Mouse (Mus musculus): ENCODE results near the gene Bcl2l13. TPM values are rescaled to one million over a fixed set of nuclear protein-coding genes. Genes with fewer than 3 reads are reported as not detected.

Gene Bcl2l13
- polyA plus RNA-seq, 1 experiment: 32.8 TPM

DNA sequence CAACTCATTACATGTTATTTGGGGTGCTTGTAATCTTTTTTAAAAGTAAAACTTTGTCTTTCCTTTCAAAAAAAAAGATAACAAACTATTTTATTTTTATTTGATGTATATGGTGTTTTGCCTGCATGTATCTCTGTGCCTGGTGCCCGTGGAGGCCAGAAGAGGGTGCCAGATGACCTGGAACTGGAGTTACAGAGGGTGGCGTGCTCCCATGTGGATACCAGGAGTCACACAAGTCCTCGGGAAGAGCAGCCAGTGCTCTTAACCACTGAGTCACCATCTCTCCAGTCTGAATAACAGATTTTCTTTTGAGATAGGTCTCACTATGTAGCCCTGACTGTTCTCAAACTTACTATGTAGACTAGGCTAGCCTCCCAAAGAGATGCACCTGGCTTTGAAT lies 73.5 kb downstream of the Bcl2l13 start:
- H3K4me2 ChIP-seq (ENCODE audit: low read depth): no peak overlapping the region
- peaks cover 5% of the 10 kb centered on the region for H3K36me3 ChIP-seq (ENCODE audit: control insufficient read depth, insufficient read depth)
- H3K79me2 ChIP-seq (ENCODE audit: control insufficient read depth, insufficient read depth): peaks cover 73% of the 10 kb centered on the region
- no peaks in the 10 kb centered on the region for H3K27me3 ChIP-seq (ENCODE audit: control insufficient read depth, insufficient read depth, insufficient read length)
- no peak overlapping the region for H3K4me3 ChIP-seq
- H3ac ChIP-seq (ENCODE audit: control insufficient read depth, insufficient read length): no peak overlapping the region
- TF ChIP-seq POLR2AphosphoS2 (IDR thresholded peaks at IDR 0.05; ENCODE audit: insufficient read length, low read depth) (no peak), MYOG (IDR thresholded peaks at IDR 0.05; ENCODE audit: control insufficient read depth in 1 of 3, insufficient read depth in 1 of 3, insufficient read length in 2 of 3, low read depth in 2 of 3) (no peak), MAX (IDR thresholded peaks at IDR 0.05; ENCODE audit: low read depth) (no peak), USF1 (IDR thresholded peaks at IDR 0.05; ENCODE audit: low read depth) (no peak), E2F4 (IDR thresholded peaks at IDR 0.05; ENCODE audit: insufficient read depth) (no peak), POLR2A (IDR thresholded peaks at IDR 0.05; ENCODE audit: insufficient read length, low read depth) (no peak), CEBPB (IDR thresholded peaks at IDR 0.05; ENCODE audit: insufficient read depth, poor library complexity, severe bottlenecking) (no peak), TCF3 (IDR thresholded peaks at IDR 0.05; ENCODE audit: insufficient read length, low read depth) (no peak), REST (IDR thresholded peaks at IDR 0.05; ENCODE audit: insufficient read depth, insufficient read length) (no peak), MYOD1 (IDR thresholded peaks at IDR 0.05; ENCODE audit: control insufficient read depth in 1 of 3, insufficient read length in 2 of 3, low read depth in 2 of 3) (no peak), SRF (IDR thresholded peaks at IDR 0.05; ENCODE audit: control insufficient read depth, insufficient read length, low read depth) (no peak), TCF12 (IDR thresholded peaks at IDR 0.05; ENCODE audit: insufficient read depth, poor library complexity, severe bottlenecking) (no peak)

DNA sequence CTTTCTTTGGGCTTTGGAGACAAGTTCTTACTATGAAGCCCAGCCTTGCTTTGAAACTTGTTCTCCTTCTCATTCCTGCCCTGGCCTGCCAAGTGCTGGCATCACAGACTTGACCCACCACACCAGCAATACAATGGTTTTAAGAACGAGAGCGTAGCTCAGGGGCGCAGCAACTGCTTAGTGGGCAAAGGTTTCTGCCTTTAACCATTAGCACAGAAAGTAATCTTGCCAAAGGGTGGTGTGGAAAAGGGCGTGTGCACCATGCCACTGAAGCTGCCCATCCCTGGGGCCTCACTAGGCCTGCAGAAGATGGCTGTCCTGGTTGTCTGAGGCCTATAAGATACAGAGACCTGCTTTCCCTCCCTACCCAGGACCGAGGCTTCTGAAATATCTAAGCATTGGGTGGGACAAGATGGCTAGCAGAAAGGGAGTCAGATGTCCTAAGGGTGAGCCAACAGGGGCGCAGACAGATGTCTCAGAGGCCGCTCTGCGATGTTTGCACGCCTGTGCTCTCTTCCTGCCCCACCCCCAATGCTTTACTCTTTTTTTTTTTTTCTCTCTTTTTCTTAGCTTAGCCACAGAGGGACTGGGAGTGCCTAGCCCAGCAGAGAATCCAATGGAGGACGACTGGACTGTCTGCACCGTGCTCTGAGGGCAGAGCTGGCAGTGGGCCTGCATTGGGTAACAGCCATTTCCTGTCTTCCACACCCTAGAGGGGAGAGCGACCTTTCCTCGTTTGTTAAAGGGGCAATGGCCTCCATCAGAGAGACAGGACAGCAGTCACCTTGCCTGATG lies 75.4 kb downstream of the Bcl2l13 start:
- Histone ChIP-seq H3K27me3 (ENCODE audit: control insufficient read depth, insufficient read depth, insufficient read length) (no peaks in the 10 kb centered on the region), H3K4me2 (ENCODE audit: low read depth) (no peak overlapping the region), H3K4me3 (no peak overlapping the region), H3K36me3 (ENCODE audit: control insufficient read depth, insufficient read depth) (peaks cover 5% of the 10 kb centered on the region), H3K79me2 (ENCODE audit: control insufficient read depth, insufficient read depth) (peaks cover 66% of the 10 kb centered on the region), H3ac (ENCODE audit: control insufficient read depth, insufficient read length) (no peak overlapping the region)
- TF ChIP-seq MYOD1 (IDR thresholded peaks at IDR 0.05; ENCODE audit: control insufficient read depth in 1 of 3, insufficient read length in 2 of 3, low read depth in 2 of 3): no peak
- TF ChIP-seq USF1 (IDR thresholded peaks at IDR 0.05; ENCODE audit: low read depth): no peak
- no peak for TF ChIP-seq E2F4 (IDR thresholded peaks at IDR 0.05; ENCODE audit: insufficient read depth)
- TF ChIP-seq TCF3 (IDR thresholded peaks at IDR 0.05; ENCODE audit: insufficient read length, low read depth): no peak
- no peak for TF ChIP-seq SRF (IDR thresholded peaks at IDR 0.05; ENCODE audit: control insufficient read depth, insufficient read length, low read depth)
- TF ChIP-seq CEBPB (IDR thresholded peaks at IDR 0.05; ENCODE audit: insufficient read depth, poor library complexity, severe bottlenecking): no peak
- no peak for TF ChIP-seq REST (IDR thresholded peaks at IDR 0.05; ENCODE audit: insufficient read depth, insufficient read length)

GRCm38 (mm10) chr6:120912931-120913330 lies 76.9 kb downstream of the Bcl2l13 start:
- H3K36me3 ChIP-seq (ENCODE audit: control insufficient read depth, insufficient read depth): no peaks in the 10 kb centered on the region
- H3K79me2 ChIP-seq (ENCODE audit: control insufficient read depth, insufficient read depth): peaks cover 53% of the 10 kb centered on the region
- TF ChIP-seq SRF (IDR thresholded peaks at IDR 0.05; ENCODE audit: control insufficient read depth, insufficient read length, low read depth) (no peak), E2F4 (IDR thresholded peaks at IDR 0.05; ENCODE audit: insufficient read depth) (no peak), MYOD1 (IDR thresholded peaks at IDR 0.05; ENCODE audit: control insufficient read depth in 1 of 3, insufficient read length in 2 of 3, low read depth in 2 of 3) (no peak), MAX (IDR thresholded peaks at IDR 0.05; ENCODE audit: low read depth) (no peak), USF1 (IDR thresholded peaks at IDR 0.05; ENCODE audit: low read depth) (no peak), POLR2AphosphoS2 (IDR thresholded peaks at IDR 0.05; ENCODE audit: insufficient read length, low read depth) (no peak), TCF3 (IDR thresholded peaks at IDR 0.05; ENCODE audit: insufficient read length, low read depth) (no peak), TCF12 (IDR thresholded peaks at IDR 0.05; ENCODE audit: insufficient read depth, poor library complexity, severe bottlenecking) (no peak), MYOG (IDR thresholded peaks at IDR 0.05; ENCODE audit: control insufficient read depth in 1 of 3, insufficient read depth in 1 of 3, insufficient read length in 2 of 3, low read depth in 2 of 3) (no peak), REST (IDR thresholded peaks at IDR 0.05; ENCODE audit: insufficient read depth, insufficient read length) (no peak)
- no peaks in the 10 kb centered on the region for H3K27me3 ChIP-seq (ENCODE audit: control insufficient read depth, insufficient read depth, insufficient read length)
- H3K4me3 ChIP-seq: no peak overlapping the region
- H3K4me2 ChIP-seq (ENCODE audit: low read depth): no peak overlapping the region
- H3ac ChIP-seq (ENCODE audit: control insufficient read depth, insufficient read length): no peak overlapping the region

DNA sequence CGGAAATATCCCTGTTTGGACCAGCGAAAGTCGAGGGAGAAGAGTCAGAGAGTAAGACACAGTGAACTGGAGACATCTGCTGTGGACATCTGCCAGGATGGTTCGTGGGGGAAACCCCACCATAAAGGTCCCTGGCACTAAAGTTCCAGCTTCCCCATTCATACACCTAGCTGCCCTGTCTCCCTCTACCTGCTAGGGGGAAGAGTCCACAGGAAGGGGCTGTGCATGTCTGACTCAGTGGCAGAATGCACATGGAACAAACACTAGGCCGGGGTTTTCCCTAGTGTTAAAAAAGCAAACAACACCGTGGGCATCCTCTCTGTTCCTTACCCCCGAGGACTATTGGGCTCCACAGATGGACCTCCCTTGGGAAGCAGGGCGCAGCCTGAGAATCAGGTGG lies 77.8 kb downstream of the Bcl2l13 start:
- Histone ChIP-seq H3K36me3 (ENCODE audit: control insufficient read depth, insufficient read depth) (no peaks in the 10 kb centered on the region), H3K79me2 (ENCODE audit: control insufficient read depth, insufficient read depth) (peaks cover 53% of the 10 kb centered on the region), H3ac (ENCODE audit: control insufficient read depth, insufficient read length) (no peak overlapping the region), H3K27me3 (ENCODE audit: control insufficient read depth, insufficient read depth, insufficient read length) (no peaks in the 10 kb centered on the region), H3K4me2 (ENCODE audit: low read depth) (peak overlapping the region; percentile 94), H3K4me3 (no peak overlapping the region)
- TF ChIP-seq TCF3 (IDR thresholded peaks at IDR 0.05; ENCODE audit: insufficient read length, low read depth): no peak
- TF ChIP-seq MYOG (IDR thresholded peaks at IDR 0.05; ENCODE audit: control insufficient read depth in 1 of 3, insufficient read depth in 1 of 3, insufficient read length in 2 of 3, low read depth in 2 of 3): no peak
- no peak for TF ChIP-seq MYOD1 (IDR thresholded peaks at IDR 0.05; ENCODE audit: control insufficient read depth in 1 of 3, insufficient read length in 2 of 3, low read depth in 2 of 3)
- no peak for TF ChIP-seq E2F4 (IDR thresholded peaks at IDR 0.05; ENCODE audit: insufficient read depth)
- TF ChIP-seq SRF (IDR thresholded peaks at IDR 0.05; ENCODE audit: control insufficient read depth, insufficient read length, low read depth): no peak
- TF ChIP-seq CEBPB (IDR thresholded peaks at IDR 0.05; ENCODE audit: insufficient read depth, poor library complexity, severe bottlenecking): no peak
- no peak for TF ChIP-seq POLR2AphosphoS2 (IDR thresholded peaks at IDR 0.05; ENCODE audit: insufficient read length, low read depth)
- TF ChIP-seq USF1 (IDR thresholded peaks at IDR 0.05; ENCODE audit: low read depth): no peak
- TF ChIP-seq MAX (IDR thresholded peaks at IDR 0.05; ENCODE audit: low read depth): no peak
- no peak for TF ChIP-seq TCF12 (IDR thresholded peaks at IDR 0.05; ENCODE audit: insufficient read depth, poor library complexity, severe bottlenecking)
- TF ChIP-seq POLR2A (IDR thresholded peaks at IDR 0.05; ENCODE audit: insufficient read length, low read depth): no peak

Measured in myocyte (in vitro differentiated cells).